Mouse (Mus musculus) hindbrain, embryonic 16.5 days (tissue): Measurements from ENCODE around the gene Vmn2r42. TPM values are rescaled to one million over a fixed set of nuclear protein-coding genes. Genes with fewer than 3 reads are reported as not detected.
"Not testable (repeated sequence)": the region's sequence is repeated elsewhere in the genome, so short reads cannot be mapped to it uniquely, and the experiment has no call there.

ENCODE experiments used
- ATAC-seq: fragments of 200-750 bp; cut with Nextera tagmentation; 2 replicates; pipeline ENCODE4 v1.8.0; 2017; ENCODE audit warnings: moderate TSS enrichment, moderate library complexity
- H3K27ac ChIP-seq: fragments of 300-500 bp; sonication (generic); 2 replicates; pipeline ENCODE4 v1.5.1; 2014; ENCODE audit warnings: low read depth, mild to moderate bottlenecking, control low read depth, low read length, moderate library complexity
- H3K27me3 ChIP-seq: fragments of 300-500 bp; sonication (generic); replicated peaks from 2 replicates; pipeline ENCODE4 v1.6.1; 2014; ENCODE audit warnings: low read length; ENCODE audit not compliant: control insufficient read depth, insufficient read depth
- H3K36me3 ChIP-seq: fragments of 300-500 bp; sonication (generic); 2 replicates; pipeline ENCODE4 v1.6.1; 2014; ENCODE audit warnings: mild to moderate bottlenecking, low read length, moderate library complexity, mixed read lengths; ENCODE audit not compliant: control insufficient read depth, insufficient read depth
- H3K4me1 ChIP-seq: fragments of 300-500 bp; sonication (generic); 2 replicates; pipeline ENCODE4 v1.6.1; 2014; ENCODE audit warnings: low read depth, low read length; ENCODE audit not compliant: control insufficient read depth, insufficient read depth
- H3K4me2 ChIP-seq: fragments of 300-500 bp; sonication (generic); 2 replicates; pipeline ENCODE4 v1.6.1; 2014; ENCODE audit warnings: mild to moderate bottlenecking, low read length, control low read depth, moderate library complexity
- H3K4me3 ChIP-seq: fragments of 300-500 bp; sonication (generic); 2 replicates; pipeline ENCODE4 v1.5.1; 2014; ENCODE audit warnings: mild to moderate bottlenecking, low read length, control low read depth, moderate library complexity
- H3K9ac ChIP-seq: fragments of 300-500 bp; sonication (generic); 2 replicates; pipeline ENCODE4 v1.6.1; 2014; ENCODE audit warnings: low read depth, mild to moderate bottlenecking, control low read depth, low read length, moderate library complexity
- H3K9me3 ChIP-seq: fragments of 300-500 bp; sonication (generic); 2 replicates; pipeline ENCODE4 v1.6.1; 2014; ENCODE audit warnings: mild to moderate bottlenecking, low read length, moderate library complexity; ENCODE audit not compliant: control insufficient read depth
- WGBS: fragments of 180-500 bp; shearing (Covaris S2); extraction: QIAGEN DNeasy Blood & Tissue Kit; methylation state at CpG from one replicate; pipeline ENCODE4 v1.1.7; 2014; 5-methylcytosine and 5-hydroxymethylcytosine counted together
- polyA plus RNA-seq: library from polyadenylated mRNA; unstranded; fragments of >200 nt; fragmentation: Nextera tagmentation; extraction: Ambion mirVana; gene quantifications from 2 replicates; pipeline ENCODE4 v1.2.1, GENCODE M21; 2015

Gene Vmn2r42
- polyA plus RNA-seq, result not detected in 2 replicates

DNA sequence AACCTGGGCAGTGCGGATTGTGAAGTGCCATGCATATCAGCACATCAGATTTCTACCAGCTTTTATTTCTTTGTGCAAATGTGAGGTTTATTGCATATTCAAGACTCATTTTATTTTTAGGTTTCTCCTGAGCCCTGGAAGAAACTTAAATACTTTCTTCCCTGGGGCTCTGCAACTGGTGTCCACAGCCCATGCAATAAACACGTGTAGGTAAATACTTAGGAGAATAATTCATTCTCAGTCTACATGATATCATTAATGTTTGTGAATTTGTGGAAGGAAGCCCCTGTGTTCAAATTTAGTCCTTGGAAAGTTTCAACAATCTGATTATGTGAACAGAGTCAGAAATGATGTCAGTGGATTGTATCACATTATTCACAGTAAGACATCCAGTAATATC lies at the start of gene Vmn2r42:
Gene Vmn2r42 (minus strand): TSS at position 101 of the 400 bp plus-strand sequence.
- not testable (repeated sequence) for H3K9me3 ChIP-seq, H3K4me3 ChIP-seq, H3K4me1 ChIP-seq, ATAC-seq, H3K4me2 ChIP-seq, H3K9ac ChIP-seq, H3K27ac ChIP-seq, H3K27me3 ChIP-seq, H3K36me3 ChIP-seq
- no CpG with 5 or more reads among the region's 2 CpGs for WGBS

GRCm38 (mm10) chr7:8161554-8161953 lies 38.6 kb downstream of the Vmn2r42 start, which contains the start of gene Vmn2r41:
TSS of gene Vmn2r41 (minus strand) at chr7:8161654.
- not testable (repeated sequence) for H3K9me3 ChIP-seq, H3K27me3 ChIP-seq, H3K36me3 ChIP-seq, ATAC-seq, H3K27ac ChIP-seq, H3K4me1 ChIP-seq, H3K4me3 ChIP-seq, H3K4me2 ChIP-seq, H3K9ac ChIP-seq
- WGBS, result no CpG with 5 or more reads among the region's 1 CpGs

Other genes starting within 250 kb of the Vmn2r42 start
- not detected in 2 replicates for gene Vmn2r41, start 38.7 kb downstream of the Vmn2r42 start, polyA plus RNA-seq
- not detected in 2 replicates for gene Vmn2r43, start 60.3 kb upstream of the Vmn2r42 start, polyA plus RNA-seq
- not detected in 2 replicates for gene Vmn2r44, start 183.0 kb upstream of the Vmn2r42 start, polyA plus RNA-seq